Mouse (Mus musculus) myocyte (in vitro differentiated cells): ENCODE measurements at regions not wholly inside any gene's neighbourhood (a gene's known extent, or its start where the extent isn't known, plus 50 kb on each side); places are given as distances from the start of the nearest gene placed in this dataset.

Experiments
- H3K27me3 ChIP-seq: one replicate; pipeline ENCODE4 v1.6.1; 2011; ENCODE audit not compliant: control insufficient read depth, insufficient read depth, insufficient read length
- H3K36me3 ChIP-seq: one replicate; pipeline ENCODE4 v1.6.1; 2011; ENCODE audit not compliant: control insufficient read depth, insufficient read depth
- H3K4me2 ChIP-seq: one replicate; pipeline ENCODE4 v1.6.1; 2011; ENCODE audit warnings: low read depth, control low read depth
- H3K4me3 ChIP-seq: one replicate; pipeline ENCODE4 v1.5.1; 2011; ENCODE audit warnings: mild to moderate bottlenecking, control low read depth, moderate library complexity
- H3K79me2 ChIP-seq: one replicate; pipeline ENCODE4 v1.6.1; 2011; ENCODE audit not compliant: control insufficient read depth, insufficient read depth
- H3ac ChIP-seq: one replicate; pipeline ENCODE4 v1.6.1; 2011; ENCODE audit not compliant: control insufficient read depth, insufficient read length
- CEBPB ChIP-seq: IDR thresholded peaks from 2 replicates; pipeline ENCODE4 v1.6.1; 2011; ENCODE audit warnings: mild to moderate bottlenecking, moderate library complexity; ENCODE audit not compliant: poor library complexity, insufficient read depth, severe bottlenecking
- E2F4 ChIP-seq: IDR thresholded peaks from one replicate; pipeline ENCODE4 v1.6.1; 2011; ENCODE audit warnings: mild to moderate bottlenecking, control low read depth, moderate library complexity; ENCODE audit not compliant: insufficient read depth
- MAX ChIP-seq: IDR thresholded peaks from one replicate; pipeline ENCODE4 v1.6.1; 2011; ENCODE audit warnings: low read depth, mild to moderate bottlenecking, control low read depth
- MYOD1 ChIP-seq, 3 experiments: IDR thresholded peaks; one replicate each; pipeline ENCODE4 v1.6.1; 2011; ENCODE audit warnings: control low read depth in 2 of 3, low read depth in 2 of 3, mild to moderate bottlenecking in 2 of 3, moderate library complexity in 1 of 3; ENCODE audit not compliant: insufficient read length in 2 of 3, control insufficient read depth in 1 of 3
- MYOG ChIP-seq, 3 experiments: IDR thresholded peaks; one replicate each; pipeline ENCODE4 v1.6.1; 2011; ENCODE audit warnings: control low read depth in 2 of 3, low read depth in 2 of 3, mild to moderate bottlenecking in 2 of 3; ENCODE audit not compliant: insufficient read length in 2 of 3, control insufficient read depth in 1 of 3, insufficient read depth in 1 of 3
- POLR2A ChIP-seq: IDR thresholded peaks from one replicate; pipeline ENCODE4 v1.6.1; 2011; ENCODE audit warnings: low read depth, mild to moderate bottlenecking, control low read depth, moderate library complexity; ENCODE audit not compliant: insufficient read length
- POLR2AphosphoS2 ChIP-seq: IDR thresholded peaks from one replicate; pipeline ENCODE4 v1.6.1; 2011; ENCODE audit warnings: low read depth, control low read depth; ENCODE audit not compliant: insufficient read length
- REST ChIP-seq: IDR thresholded peaks from one replicate; pipeline ENCODE4 v1.6.1; 2011; ENCODE audit warnings: mild to moderate bottlenecking, control low read depth, moderate library complexity; ENCODE audit not compliant: insufficient read depth, insufficient read length
- SRF ChIP-seq: IDR thresholded peaks from one replicate; pipeline ENCODE4 v1.6.1; 2011; ENCODE audit warnings: low read depth; ENCODE audit not compliant: control insufficient read depth, insufficient read length
- TCF12 ChIP-seq: IDR thresholded peaks from one replicate; pipeline ENCODE4 v1.6.1; 2011; ENCODE audit warnings: mild to moderate bottlenecking, control low read depth; ENCODE audit not compliant: poor library complexity, insufficient read depth, severe bottlenecking
- TCF3 ChIP-seq: IDR thresholded peaks from one replicate; pipeline ENCODE4 v1.6.1; 2011; ENCODE audit warnings: low read depth, control low read depth; ENCODE audit not compliant: insufficient read length
- USF1 ChIP-seq: IDR thresholded peaks from one replicate; pipeline ENCODE4 v1.6.1; 2011; ENCODE audit warnings: low read depth, mild to moderate bottlenecking, control low read depth, moderate library complexity

- H3K4me3 ChIP-seq = no peak overlapping the region
- H3K79me2 ChIP-seq = no peaks in the 10 kb centered on the region
- no peak overlapping the region for H3K4me2 ChIP-seq
- H3K27me3 ChIP-seq = no peaks in the 10 kb centered on the region
- no peaks in the 10 kb centered on the region for H3K36me3 ChIP-seq
- H3ac ChIP-seq = no peak overlapping the region
- TF ChIP-seq POLR2AphosphoS2 (no peak), MYOD1 (IDR thresholded peaks at IDR 0.05; ENCODE audit: control insufficient read depth in 1 of 3, insufficient read length in 2 of 3, low read depth in 2 of 3) (no peak), E2F4 (no peak), REST (no peak), USF1 (no peak), TCF12 (no peak), MYOG (IDR thresholded peaks at IDR 0.05; ENCODE audit: control insufficient read depth in 1 of 3, insufficient read depth in 1 of 3, insufficient read length in 2 of 3, low read depth in 2 of 3) (no peak), SRF (no peak), TCF3 (no peak), CEBPB (no peak), POLR2A (no peak), MAX (no peak)
Observed at GRCm38 (mm10) chr11:8227772-8228425, 436.4 kb downstream of the Tns3 start.

DNA sequence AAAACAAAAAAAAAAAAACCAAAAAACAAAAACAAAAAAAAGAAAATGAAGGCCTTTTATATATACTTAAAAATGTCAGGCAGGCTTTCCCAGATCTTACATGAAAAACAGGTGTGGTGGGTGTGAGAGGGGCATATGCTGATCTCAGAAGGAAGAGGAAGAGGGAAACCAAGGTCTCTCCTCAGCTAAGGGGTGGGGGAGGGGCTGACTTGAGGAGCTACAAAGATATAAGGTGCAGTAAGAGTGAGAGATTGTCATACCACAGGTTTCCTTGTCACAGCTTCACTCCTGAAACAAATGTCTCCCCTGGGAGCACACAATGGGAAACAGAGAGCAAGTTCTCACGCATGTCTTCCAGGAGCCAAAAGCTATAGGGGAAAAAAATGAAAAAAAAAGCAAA lies 440.0 kb downstream of the Tns3 start:
- no peak for TF ChIP-seq E2F4
- no peak for TF ChIP-seq MAX
- no peak for TF ChIP-seq POLR2A
- no peak for TF ChIP-seq MYOG (IDR thresholded peaks at IDR 0.05; ENCODE audit: control insufficient read depth in 1 of 3, insufficient read depth in 1 of 3, insufficient read length in 2 of 3, low read depth in 2 of 3)
- TF ChIP-seq TCF12 = no peak
- TF ChIP-seq MYOD1 (IDR thresholded peaks at IDR 0.05; ENCODE audit: control insufficient read depth in 1 of 3, insufficient read length in 2 of 3, low read depth in 2 of 3) = no peak
- H3K4me2 ChIP-seq = no peak overlapping the region
- H3K27me3 ChIP-seq = no peaks in the 10 kb centered on the region
- H3ac ChIP-seq = no peak overlapping the region
- no peak overlapping the region for H3K4me3 ChIP-seq
- H3K36me3 ChIP-seq = no peaks in the 10 kb centered on the region
- no peaks in the 10 kb centered on the region for H3K79me2 ChIP-seq

DNA sequence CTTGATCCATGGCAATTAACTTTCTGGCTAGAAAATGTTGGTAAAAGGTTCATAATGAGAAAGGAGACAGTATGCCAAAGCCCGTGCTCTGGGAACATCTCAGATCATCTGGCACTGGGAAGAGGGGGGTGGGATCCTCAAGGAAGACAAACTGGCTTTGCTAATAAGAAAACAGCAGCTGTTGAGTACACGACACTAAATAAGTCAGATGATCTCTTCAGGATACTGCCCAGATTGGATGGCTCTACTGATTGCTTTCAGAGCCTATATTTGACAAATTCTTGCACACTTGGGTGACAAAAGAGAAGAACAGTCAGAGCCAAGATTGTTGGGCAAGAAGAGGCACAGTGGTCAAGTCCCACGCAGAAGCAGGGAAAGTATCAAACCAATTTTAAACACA lies 443.7 kb downstream of the Tns3 start:
- Histone ChIP-seq H3K4me3 (no peak overlapping the region), H3ac (no peak overlapping the region), H3K4me2 (no peak overlapping the region), H3K27me3 (no peaks in the 10 kb centered on the region), H3K36me3 (no peaks in the 10 kb centered on the region), H3K79me2 (no peaks in the 10 kb centered on the region)
- TF ChIP-seq REST = no peak
- TF ChIP-seq POLR2A = no peak
- no peak for TF ChIP-seq MYOG (IDR thresholded peaks at IDR 0.05; ENCODE audit: control insufficient read depth in 1 of 3, insufficient read depth in 1 of 3, insufficient read length in 2 of 3, low read depth in 2 of 3)
- TF ChIP-seq TCF3 = no peak
- no peak for TF ChIP-seq MAX
- TF ChIP-seq SRF = no peak
- no peak for TF ChIP-seq POLR2AphosphoS2
- TF ChIP-seq TCF12 = no peak
- no peak for TF ChIP-seq USF1
- TF ChIP-seq CEBPB = no peak
- TF ChIP-seq MYOD1 (IDR thresholded peaks at IDR 0.05; ENCODE audit: control insufficient read depth in 1 of 3, insufficient read length in 2 of 3, low read depth in 2 of 3) = no peak
- no peak for TF ChIP-seq E2F4

GRCm38 (mm10) chr11:8219911-8220310 lies 444.4 kb downstream of the Tns3 start:
- Histone ChIP-seq H3K27me3 (no peaks in the 10 kb centered on the region), H3K4me3 (no peak overlapping the region), H3K79me2 (no peaks in the 10 kb centered on the region), H3ac (no peak overlapping the region), H3K36me3 (no peaks in the 10 kb centered on the region), H3K4me2 (no peak overlapping the region)
- no peak for TF ChIP-seq SRF
- TF ChIP-seq POLR2A = no peak
- no peak for TF ChIP-seq MYOG (IDR thresholded peaks at IDR 0.05; ENCODE audit: control insufficient read depth in 1 of 3, insufficient read depth in 1 of 3, insufficient read length in 2 of 3, low read depth in 2 of 3)
- TF ChIP-seq TCF12 = no peak
- TF ChIP-seq MAX = no peak
- TF ChIP-seq TCF3 = no peak
- TF ChIP-seq POLR2AphosphoS2 = no peak
- no peak for TF ChIP-seq CEBPB
- TF ChIP-seq E2F4 = no peak
- no peak for TF ChIP-seq USF1
- TF ChIP-seq MYOD1 (IDR thresholded peaks at IDR 0.05; ENCODE audit: control insufficient read depth in 1 of 3, insufficient read length in 2 of 3, low read depth in 2 of 3) = no peak

DNA sequence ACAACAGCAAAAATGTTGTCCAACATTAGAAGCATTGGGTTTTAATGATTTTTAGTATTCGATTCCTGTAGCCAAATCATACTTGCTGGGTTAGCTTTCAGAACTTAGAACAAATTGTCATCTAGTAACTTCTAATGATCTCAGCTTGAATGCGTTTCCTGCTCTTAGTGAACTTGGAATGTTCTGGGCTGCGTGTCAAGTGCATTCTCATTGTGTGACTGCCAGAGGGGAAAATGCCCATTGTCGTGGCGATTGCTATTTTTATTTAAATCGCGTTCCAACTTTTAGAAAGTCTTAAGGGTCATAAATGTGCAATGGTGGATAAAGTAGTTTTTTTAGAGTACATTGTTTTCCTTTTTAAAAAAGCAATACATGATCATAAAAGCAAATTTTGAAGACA lies 448.7 kb downstream of the Tns3 start:
- Histone ChIP-seq H3K79me2 (no peaks in the 10 kb centered on the region), H3K4me2 (no peak overlapping the region), H3K4me3 (no peak overlapping the region), H3ac (no peak overlapping the region), H3K27me3 (no peaks in the 10 kb centered on the region), H3K36me3 (no peaks in the 10 kb centered on the region)
- no peak for TF ChIP-seq MAX
- no peak for TF ChIP-seq MYOD1 (IDR thresholded peaks at IDR 0.05; ENCODE audit: control insufficient read depth in 1 of 3, insufficient read length in 2 of 3, low read depth in 2 of 3)
- no peak for TF ChIP-seq POLR2A
- no peak for TF ChIP-seq REST
- TF ChIP-seq CEBPB = no peak
- no peak for TF ChIP-seq E2F4
- TF ChIP-seq MYOG (IDR thresholded peaks at IDR 0.05; ENCODE audit: control insufficient read depth in 1 of 3, insufficient read depth in 1 of 3, insufficient read length in 2 of 3, low read depth in 2 of 3) = no peak
- TF ChIP-seq POLR2AphosphoS2 = no peak
- TF ChIP-seq SRF = no peak
- TF ChIP-seq USF1 = no peak
- TF ChIP-seq TCF12 = no peak
